Mouse (Mus musculus): ENCODE results near the gene Ppp1r13l.

The Ppp1r13l gene

DNA sequence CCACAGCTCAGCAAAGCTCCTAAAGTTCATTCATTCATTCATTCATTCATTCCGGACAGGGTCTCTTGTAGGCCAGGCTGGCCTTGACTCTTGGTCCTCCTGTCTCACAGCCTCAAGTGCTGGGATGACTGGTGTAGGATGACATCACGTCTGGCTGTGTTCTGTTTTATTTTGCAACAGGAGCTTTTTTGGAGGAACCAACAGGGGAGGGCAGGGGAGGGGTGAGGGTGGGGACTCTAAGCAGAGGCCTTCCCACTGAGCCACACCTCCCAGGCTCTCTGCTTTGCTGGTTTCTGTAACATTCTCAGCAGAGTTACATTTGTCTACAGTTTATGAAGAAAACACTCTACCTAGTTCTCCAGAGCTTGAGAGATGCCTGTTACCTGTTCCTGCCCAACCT is 21.5 kb upstream of the Ppp1r13l start:
- no peak for DNase-seq (ENCODE audit: low spot score)

- DNase-seq (ENCODE audit: low spot score), result no peak
Measured at GRCm38 (mm10) chr7:19338596-19338995, 21.0 kb upstream of the Ppp1r13l start.

GRCm38 (mm10) chr7:19341250-19341649 is 18.3 kb upstream of the Ppp1r13l start:
- DNase-seq (ENCODE audit: low spot score), result no peak

DNA sequence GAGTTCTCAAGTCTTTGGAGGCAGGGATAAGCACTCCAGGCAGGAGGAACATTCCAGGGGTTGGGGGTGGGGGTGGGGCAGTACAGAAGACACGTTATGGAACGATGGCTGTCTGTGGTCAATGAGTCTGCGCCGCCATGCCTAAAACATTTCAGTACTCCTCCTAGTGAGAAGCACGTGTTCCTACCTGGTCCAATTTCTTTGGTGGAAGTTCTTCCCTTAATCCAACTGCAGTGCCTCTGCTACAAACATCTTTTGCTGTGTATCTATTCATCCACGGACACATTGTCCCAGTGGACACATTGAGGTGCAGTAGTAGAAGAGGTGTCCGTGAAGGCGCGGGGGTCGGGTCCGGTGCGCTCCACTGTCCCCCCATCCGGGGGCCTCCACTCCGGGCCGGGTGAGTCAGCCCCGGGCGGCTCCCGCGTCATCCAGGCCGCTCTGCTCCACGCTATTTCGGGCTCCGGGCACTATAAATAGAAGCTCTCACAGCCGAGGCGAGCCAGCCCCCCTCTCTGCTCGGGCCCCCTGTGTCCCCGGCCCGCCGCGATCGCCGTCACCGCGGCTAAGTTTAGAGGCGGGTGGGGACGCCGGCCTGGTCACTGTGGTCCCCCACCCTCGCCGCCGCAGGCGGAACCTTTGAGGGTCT is 17.7 kb upstream of the Ppp1r13l start:
- no peak for DNase-seq (ENCODE audit: low spot score)

GRCm38 (mm10) chr7:19342481-19343027 is 17.0 kb upstream of the Ppp1r13l start:
- peak; percentile 78 for DNase-seq (ENCODE audit: low spot score)

DNA sequence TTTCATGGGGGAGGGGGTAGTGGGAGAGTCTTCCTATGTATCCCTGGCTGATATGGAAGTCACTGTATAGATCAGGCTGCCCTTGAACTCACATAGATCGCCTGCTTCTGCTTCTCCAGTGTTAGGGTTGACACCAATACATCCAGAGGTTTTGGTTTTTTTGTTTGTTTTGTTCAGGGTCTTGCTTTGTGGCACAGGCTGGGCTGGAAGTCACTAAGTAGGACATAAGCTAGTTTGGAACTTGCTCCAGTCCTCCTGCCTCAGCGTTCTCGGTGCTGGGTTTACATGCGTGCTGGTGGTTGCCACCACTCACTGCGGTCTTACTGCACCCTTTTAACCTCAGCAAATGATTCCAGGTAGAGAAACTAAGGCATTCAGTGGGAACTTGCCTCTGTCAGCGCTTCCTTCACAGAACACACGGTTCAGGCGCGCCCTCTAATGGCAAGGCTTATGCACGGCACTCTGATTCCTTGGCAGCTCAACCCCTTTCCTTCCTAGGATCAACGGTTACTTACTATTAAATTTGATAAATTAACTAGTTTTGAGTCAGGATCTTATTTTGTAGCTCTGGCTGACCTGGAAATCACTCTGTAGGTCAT is 16.2 kb upstream of the Ppp1r13l start:
- no peak for DNase-seq (ENCODE audit: low spot score)

DNA sequence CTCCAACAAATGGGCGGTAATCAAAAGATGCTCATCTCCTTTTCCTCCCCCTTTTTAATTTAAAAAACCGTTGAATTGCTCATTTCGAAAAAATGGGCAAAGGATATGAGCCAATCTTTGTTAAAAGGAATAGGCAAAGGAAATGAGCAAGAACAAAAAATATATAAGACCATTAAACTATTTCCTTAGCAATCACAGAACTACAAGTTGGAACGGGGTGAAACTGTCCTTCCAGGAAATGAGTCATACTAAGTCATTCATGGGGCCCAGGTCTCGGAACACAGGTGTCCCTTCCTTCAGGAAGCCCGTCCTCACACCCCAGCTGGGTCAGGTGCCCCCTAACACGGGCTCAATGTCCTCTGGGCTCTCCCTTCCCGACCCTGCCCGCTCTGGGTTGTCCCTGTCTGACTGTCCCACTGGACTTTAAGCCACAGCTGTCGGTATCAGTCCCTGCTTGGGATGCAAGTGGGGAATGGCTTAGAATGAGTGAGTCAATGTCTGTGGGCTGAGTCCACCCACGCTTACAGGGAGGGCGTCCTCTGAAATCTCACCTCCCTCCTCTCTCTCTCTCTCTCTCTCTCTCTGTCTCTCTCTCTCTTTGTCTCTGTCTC is 15.2 kb upstream of the Ppp1r13l start, which contains the start of gene Ercc1:
TSS of gene Ercc1 (plus strand) at position 542 of the 611 bp plus-strand sequence.
- DNase-seq (ENCODE audit: low spot score), result no peak

DNA sequence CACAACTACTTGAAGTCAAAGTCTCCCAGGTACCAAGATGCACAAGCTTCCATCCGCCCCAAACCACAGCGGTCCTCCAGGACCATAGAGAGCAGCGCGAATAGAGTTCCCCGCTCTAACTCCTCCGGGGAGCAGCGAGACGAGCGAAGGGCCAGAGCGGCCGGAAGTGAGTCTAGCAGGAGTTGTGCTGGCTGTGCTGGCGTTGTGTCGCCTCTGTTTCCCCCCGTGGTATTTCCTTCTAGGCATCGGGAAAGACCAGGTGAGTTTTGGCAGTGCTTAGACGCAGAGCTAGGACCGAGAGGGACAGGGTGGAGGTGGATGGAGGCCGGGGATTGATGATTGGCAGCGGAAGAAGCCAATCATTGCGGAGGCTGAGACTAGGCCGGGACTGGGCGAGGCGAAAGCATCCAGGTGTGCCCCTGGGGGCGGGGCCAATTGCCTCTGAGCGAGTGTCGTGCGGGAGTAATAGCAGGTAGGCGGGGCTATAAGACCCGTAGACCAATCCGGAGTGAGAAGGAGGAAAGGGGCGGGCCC is 14.5 kb upstream of the Ppp1r13l start:
- peak; percentile 95 for DNase-seq (ENCODE audit: low spot score)

DNA sequence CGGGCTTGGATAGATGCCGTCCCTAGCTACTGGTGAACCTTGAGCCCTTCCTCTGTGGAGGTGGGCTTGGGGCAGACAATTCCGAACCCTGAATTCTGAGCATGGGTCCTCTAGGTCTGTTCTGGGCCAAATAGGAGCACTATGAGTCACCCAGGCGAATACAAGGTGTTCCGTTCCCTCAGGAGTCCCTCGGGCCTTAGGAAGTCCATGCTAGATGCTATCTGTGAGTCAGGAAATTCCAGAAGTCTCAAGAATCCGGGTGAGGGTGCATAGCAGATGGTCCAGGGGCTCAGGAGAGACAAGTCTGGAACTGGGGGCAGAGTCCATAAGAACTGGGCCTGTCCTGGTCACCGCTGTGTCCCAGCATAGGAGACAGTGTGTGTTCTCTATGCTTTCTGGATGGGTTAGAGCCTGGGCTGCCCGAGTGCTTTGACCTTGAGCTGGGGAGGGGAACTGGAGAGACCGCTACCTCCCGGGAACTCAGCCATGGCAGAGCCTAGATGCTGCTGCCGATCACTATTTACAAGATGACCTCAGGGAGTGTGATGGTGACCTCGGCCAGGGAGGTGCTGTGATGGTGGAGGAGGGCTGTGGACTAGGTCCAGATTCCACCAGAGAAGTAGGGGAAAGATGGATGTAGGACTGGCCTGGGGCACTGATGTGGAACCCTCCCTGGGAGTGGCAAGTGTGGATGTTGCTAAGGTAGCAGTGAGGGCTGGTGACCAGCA is 10.2 kb upstream of the Ppp1r13l start:
- DNase-seq (ENCODE audit: low spot score), result no peak

DNA sequence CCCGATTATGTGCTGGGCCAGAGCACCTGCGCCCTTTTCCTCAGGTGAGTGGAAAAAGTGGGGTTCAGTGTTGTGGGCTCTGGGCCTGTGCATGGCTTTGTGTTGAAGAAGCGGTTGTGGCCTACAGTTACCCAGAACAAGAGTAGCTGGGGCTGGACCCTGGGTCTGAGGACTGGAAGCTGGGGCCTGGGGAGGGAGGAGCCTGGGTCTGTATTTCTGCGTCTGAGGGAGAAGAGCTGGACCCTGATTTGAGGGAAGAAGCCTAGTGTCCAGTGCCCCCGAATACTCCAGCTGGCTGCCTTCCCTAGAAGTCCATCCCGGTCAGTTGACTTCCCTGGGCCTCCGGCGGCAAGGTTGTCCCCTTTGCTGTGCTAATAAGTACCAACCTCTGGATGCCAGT is 9.3 kb upstream of the Ppp1r13l start:
- no peak for DNase-seq (ENCODE audit: low spot score)

- no peak for DNase-seq (ENCODE audit: low spot score)
Measured at GRCm38 (mm10) chr7:19354991-19355390, 4.6 kb upstream of the Ppp1r13l start.

DNA sequence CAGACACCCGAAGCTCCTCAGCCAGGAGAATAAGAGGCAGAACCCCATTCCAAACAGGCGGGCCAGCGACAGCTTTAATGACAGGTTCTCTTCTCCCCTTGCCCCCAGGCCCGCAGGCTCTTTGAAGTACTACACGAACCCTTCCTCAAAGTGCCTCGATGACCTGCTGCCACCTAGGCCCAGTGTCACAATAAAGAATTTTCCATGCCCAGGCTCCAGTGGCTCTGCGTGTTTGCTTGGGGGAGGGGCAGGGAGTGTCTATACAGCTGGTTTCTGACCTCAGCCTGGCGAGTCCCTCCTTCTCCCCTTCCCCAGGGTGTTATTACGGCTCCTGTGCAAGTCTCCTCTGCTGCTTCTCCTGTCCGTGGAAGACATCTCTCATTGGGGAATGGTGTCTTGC is 3.2 kb upstream of the Ppp1r13l start:
- DNase-seq (ENCODE audit: low spot score), result no peak

DNA sequence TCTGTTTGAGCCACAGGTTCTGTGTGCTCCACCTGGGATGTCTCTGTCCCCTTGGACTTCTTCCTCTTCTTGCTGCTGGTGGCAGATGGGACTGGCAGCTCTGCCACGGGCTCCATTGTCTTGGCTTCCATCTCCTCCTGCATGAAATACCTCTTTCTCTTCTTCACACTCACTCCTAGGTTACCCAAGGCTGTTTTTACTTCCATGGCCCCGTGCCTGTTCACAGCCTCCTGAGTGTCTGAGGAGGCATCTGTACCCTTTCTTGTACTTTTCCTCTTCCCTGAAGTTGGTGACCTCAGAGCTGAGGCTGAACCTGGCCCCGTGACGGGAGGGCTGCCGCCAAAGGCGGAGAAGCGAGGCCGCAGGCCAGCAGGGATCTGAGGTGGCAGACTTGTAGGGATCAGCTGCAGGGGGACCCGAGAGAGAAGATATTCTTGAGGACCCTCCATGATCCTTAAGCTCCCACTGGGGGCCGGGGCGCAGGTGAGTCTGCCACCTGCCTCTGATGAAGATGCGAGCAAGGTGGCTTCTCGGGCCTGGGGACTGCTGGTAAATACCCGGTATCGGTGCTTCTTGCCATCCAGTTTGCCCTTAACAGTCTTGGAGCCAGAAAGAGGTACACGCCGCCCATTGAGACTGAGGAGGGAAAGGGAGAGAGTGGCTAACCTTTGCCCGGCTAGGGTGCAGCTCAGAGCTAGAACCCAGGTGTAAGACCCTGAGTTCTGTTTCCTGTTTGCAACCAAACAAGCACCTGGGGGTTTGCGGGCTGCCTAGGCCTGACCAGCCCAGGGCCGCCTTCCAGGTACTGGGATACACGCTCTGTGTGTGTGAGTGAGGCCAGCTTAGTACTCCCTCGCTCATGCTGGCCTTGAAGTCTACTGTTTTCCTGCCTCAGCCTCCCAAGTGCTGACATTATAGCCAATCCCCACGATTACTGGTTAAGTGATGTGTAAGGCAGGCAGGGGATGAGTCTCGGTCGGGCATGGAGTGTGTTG is 1.9 kb upstream of the Ppp1r13l start:
- DNase-seq (ENCODE audit: low spot score), result no peak

DNA sequence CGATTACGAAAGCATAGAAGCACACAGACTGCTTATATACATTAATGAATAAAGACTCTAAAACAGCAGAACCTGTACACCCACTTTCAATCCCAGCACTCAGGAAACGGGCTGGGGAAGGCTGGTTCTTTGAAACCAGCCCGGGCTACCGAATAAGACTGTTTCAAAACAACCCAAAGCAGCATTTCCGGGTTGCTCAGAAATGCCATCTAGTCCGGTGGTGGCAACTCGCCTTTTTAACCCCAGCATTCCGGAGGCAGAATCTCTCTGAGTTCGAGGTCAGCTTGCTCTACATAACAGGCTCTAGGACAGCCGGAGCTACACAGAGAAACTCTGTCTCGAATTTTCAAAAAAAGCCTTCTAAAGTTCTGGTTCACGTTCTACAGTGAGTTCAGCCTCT is 915 bp upstream of the Ppp1r13l start:
- no peak for DNase-seq (ENCODE audit: low spot score)

GRCm38 (mm10) chr7:19359892-19360641 is 518 bp downstream of the Ppp1r13l start:
- DNase-seq (ENCODE audit: low spot score), result peak; percentile 70

GRCm38 (mm10) chr7:19360944-19361343 is 1.4 kb downstream of the Ppp1r13l start:
- peak; percentile 85 for DNase-seq (ENCODE audit: low spot score)

GRCm38 (mm10) chr7:19361720-19362119 is 2.2 kb downstream of the Ppp1r13l start:
- DNase-seq (ENCODE audit: low spot score), result no peak

DNA sequence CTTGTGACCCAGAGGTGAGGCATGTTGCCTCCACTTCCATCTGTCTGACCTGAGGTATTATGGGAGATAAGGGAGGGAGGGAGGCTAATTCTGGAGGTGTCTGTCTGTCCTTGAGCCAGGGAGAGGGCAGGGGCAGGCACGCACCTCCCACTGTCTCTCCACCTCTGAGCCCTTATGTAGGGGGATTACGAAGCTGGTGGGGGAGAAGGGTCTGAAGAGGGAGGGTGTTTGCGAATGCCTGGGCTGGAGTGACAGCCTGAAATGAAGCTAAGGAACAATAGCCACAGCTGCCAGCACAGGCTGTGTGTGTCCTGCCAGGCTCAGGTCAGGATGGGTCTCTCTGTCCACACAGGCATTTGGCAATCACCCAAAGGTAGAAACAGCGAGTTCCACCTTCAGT is 2.7 kb downstream of the Ppp1r13l start:
- DNase-seq (ENCODE audit: low spot score), result no peak

- no peak for DNase-seq (ENCODE audit: low spot score)
Measured at GRCm38 (mm10) chr7:19363881-19364280, 4.3 kb downstream of the Ppp1r13l start.

DNA sequence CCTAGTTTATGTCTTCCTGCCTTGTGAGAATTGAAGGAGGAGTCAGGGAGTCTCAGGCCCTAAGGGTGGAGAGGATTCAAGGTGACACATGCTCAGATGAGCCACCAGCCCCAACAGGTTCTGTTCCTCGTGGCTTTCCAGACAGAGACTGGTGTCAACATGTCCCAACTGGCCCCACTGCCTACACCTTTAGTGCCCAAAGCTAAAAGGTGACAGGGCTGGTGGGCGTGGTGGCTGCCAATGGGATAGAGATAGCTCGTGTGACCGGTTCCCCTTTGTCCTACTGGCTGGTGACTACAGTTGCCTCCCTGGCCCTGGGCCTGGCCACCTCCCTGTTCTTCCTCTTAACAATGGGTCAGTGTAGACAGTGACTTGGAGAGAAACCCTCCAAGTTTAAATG is 5.8 kb downstream of the Ppp1r13l start:
- no peak for DNase-seq (ENCODE audit: low spot score)

All from left cerebral cortex, adult 11 months (tissue).